Mouse (Mus musculus): Measurements from ENCODE around the gene Atf6. TPM values are rescaled to one million over a fixed set of nuclear protein-coding genes. Genes with fewer than 3 reads are reported as not detected.

The Atf6 gene
- total RNA-seq, 1 experiment from 2014 or later: 25.2 TPM

DNA sequence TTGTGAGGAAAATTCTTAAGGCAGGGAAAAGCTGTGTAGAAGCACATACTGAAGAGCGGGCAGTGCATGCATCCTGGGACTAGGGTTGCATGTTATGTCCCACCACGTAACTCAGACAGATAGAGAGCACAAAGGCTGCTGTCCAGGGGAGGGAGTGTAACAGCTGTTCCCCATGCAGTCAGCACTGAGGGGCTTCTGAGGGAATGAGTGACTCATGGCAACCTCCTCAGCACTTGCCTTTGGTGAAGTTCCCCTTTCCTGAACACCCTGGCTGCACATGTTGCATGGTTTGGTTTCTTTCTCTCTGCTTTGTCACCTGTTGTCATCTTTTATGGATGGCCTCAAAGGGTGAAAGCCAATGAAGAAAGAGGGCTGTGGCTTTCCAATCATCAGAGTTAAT is 165.3 kb downstream of the Atf6 start:
- peak; percentile 84 to 88 for ATAC-seq (replicated peaks in 1 of 2; ENCODE audit: insufficient read depth in 1 of 2, low FRiP score in 2 of 2, low TSS enrichment in 1 of 2, low read depth in 1 of 2, poor library complexity in 2 of 2, severe bottlenecking in 2 of 2)

DNA sequence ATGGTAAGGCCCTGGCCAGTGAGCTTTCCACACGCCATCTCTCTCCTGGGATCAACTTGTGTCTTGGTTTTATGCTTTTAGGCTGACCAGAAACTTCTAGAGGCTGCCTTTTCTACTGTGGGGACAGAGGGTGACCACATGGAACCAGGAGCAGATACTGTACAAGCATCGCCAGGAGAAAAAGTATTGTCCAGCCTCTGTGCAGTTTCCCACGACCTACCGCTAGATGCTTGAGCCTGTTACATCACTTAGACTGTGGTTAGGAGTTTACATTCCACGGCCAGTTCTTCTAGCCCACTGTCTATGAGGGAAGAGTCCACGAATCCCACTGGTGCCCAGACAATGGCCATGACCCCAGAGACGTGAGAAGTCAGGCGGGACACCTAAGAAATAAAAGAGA is 166.0 kb downstream of the Atf6 start:
- no peak for ATAC-seq (replicated peaks in 1 of 2; ENCODE audit: insufficient read depth in 1 of 2, low FRiP score in 2 of 2, low TSS enrichment in 1 of 2, low read depth in 1 of 2, poor library complexity in 2 of 2, severe bottlenecking in 2 of 2)

DNA sequence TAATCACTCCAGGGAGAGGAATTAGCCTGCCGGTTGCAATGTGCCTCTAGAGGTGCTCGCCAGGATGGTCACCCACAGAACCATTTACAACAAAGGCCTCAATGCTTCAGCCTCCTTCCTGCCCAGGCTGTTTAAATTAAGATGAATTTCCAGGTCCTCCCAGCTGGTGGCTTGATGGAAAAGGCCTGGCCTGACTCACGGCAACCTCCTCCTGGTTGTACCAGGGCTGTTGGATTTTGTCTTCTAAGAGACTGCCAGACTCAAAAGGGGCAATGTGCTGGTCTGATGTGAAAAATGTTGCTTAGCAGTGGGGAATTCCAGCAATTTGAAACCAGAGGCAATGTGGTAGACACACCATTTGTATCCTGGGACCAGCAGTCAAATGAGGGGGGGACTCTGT is 166.4 kb downstream of the Atf6 start:
- ATAC-seq (replicated peaks in 1 of 2; ENCODE audit: insufficient read depth in 1 of 2, low FRiP score in 2 of 2, low TSS enrichment in 1 of 2, low read depth in 1 of 2, poor library complexity in 2 of 2, severe bottlenecking in 2 of 2): no peak

DNA sequence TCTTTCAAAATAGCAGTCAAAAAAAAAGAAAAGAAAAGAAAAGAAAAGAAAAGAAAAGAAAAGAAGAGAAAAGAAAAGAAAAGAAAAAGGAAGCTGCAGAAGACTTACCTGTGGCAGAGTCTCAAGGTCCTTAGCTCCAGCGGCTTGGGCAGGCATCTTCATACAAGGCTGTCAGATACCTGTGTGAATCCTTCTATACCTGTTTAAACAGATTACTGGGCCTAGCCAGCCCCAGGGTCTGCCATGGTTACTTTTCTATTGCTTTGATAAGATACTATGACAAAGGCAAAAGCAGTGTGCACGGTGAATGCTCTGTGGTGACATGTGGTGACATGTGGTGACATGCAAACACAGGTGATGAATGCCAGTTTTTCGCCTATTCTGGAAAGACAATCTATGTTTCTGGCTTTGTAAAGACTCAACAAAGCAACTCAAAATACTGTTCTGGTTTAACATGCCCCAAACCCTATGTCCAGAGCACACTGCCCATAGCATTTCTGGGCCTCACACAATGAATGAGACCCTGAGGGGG is 167.0 kb downstream of the Atf6 start:
- ATAC-seq (replicated peaks in 1 of 2; ENCODE audit: insufficient read depth in 1 of 2, low FRiP score in 2 of 2, low TSS enrichment in 1 of 2, low read depth in 1 of 2, poor library complexity in 2 of 2, severe bottlenecking in 2 of 2): no peak

DNA sequence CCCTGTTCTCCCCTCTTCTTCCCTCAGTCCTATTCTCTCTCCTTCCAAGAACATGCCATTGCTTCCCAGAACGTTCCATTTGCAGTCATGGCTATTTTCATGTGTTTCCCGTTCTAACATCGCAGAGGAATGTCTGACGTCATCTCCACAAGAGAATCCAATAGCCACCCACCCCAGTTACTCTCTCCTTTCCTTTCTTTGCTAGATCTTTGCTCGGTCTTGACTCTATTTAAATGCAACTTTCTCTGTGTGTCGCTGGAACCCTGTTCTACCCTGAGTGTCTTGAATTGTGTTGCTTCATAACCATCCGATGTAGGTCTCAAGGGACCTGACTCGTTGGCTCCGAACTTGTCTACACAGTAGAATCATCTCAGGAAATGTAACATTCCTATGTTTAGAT is 168.0 kb downstream of the Atf6 start:
- ATAC-seq (replicated peaks in 1 of 2; ENCODE audit: insufficient read depth in 1 of 2, low FRiP score in 2 of 2, low TSS enrichment in 1 of 2, low read depth in 1 of 2, poor library complexity in 2 of 2, severe bottlenecking in 2 of 2): no peak

DNA sequence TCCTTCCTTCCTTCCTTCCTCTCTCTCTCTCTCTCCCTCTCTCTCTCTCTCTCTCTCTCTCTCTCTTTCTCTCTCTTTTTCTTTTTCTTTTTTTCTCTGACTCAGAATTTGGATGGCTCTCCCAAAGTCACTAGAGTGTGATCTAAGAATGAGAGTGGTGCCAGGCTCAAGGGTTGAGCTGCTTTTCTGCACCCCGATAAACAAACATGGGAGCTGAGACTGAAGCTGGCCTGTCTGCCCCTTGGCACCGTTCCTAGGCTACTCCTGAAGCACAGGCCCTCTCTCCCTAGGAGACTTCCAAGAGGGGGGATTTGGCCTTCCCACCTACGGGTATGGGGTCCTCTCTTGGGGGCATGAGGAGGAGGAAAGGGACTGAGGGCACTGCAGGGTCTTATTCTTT is 168.8 kb downstream of the Atf6 start:
- no peak for ATAC-seq (replicated peaks in 1 of 2; ENCODE audit: insufficient read depth in 1 of 2, low FRiP score in 2 of 2, low TSS enrichment in 1 of 2, low read depth in 1 of 2, poor library complexity in 2 of 2, severe bottlenecking in 2 of 2)

DNA sequence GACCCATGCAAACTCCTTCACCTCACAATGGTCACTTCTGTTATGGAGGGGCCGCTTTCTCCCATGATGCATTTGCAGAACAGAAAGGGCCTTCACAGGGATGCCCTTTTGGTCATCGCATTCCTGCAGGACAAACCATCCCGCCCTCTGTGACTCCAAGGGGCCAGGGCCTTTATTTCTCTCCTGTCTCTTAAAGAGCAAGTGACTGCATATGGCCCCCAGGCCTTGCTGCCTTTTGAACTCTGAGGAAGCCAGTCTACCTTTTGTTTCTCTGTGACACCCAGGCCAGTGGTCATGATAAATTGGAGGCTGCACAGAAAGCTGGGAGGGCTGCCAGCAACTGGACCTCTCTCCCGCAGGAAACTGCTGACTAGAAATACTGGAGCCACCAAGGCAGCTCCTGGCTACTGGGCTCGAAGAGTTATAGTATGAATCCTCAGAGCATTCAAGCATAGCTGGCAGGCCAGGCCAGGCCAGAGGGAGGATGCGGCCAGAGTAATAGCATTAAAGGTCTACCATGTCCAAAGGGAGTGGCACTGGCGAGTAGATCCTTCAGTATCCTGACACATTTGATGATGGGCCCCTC is 169.7 kb downstream of the Atf6 start:
- no peak for ATAC-seq (replicated peaks in 1 of 2; ENCODE audit: insufficient read depth in 1 of 2, low FRiP score in 2 of 2, low TSS enrichment in 1 of 2, low read depth in 1 of 2, poor library complexity in 2 of 2, severe bottlenecking in 2 of 2)

DNA sequence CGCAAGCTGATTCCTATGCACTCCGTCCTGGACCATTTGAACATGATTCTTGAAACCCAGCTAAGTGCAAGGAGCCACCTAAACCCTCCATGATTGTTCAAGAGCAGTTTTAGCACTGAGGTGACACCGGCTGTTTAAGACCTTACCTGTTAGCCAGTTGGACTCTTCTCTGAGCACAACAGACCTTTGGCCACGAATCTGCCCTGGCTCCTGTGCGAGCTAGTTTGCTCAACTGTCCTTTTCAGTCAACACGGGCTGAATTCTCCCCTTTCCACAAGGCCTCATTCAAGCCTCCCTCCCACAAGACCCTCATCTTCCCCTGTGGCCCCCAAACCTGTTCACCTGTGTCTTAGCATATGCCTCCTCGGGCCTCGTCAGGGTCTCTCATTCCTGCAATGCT is 170.6 kb downstream of the Atf6 start:
- no peak for ATAC-seq (replicated peaks in 1 of 2; ENCODE audit: insufficient read depth in 1 of 2, low FRiP score in 2 of 2, low TSS enrichment in 1 of 2, low read depth in 1 of 2, poor library complexity in 2 of 2, severe bottlenecking in 2 of 2)

DNA sequence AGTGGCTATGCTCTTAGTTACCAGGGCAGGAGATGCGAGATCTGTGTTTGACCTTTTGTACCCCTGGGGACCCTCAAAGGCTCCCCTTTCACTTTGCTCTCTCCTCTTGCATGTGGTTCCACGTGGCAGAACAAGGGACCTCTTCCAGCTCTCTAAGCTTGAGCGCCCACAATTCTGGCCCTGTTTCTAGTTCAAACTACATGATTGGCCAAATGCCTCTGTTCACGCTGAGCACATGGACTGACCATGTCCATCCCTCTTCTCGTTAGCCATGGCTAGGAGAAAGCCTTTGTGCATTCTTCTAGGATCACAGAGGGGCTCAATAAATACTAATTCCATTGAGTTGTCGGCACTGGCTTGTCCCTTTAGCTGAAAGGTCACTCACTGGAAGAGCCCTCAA is 172.2 kb downstream of the Atf6 start:
- ATAC-seq (replicated peaks in 1 of 2; ENCODE audit: insufficient read depth in 1 of 2, low FRiP score in 2 of 2, low TSS enrichment in 1 of 2, low read depth in 1 of 2, poor library complexity in 2 of 2, severe bottlenecking in 2 of 2): no peak

DNA sequence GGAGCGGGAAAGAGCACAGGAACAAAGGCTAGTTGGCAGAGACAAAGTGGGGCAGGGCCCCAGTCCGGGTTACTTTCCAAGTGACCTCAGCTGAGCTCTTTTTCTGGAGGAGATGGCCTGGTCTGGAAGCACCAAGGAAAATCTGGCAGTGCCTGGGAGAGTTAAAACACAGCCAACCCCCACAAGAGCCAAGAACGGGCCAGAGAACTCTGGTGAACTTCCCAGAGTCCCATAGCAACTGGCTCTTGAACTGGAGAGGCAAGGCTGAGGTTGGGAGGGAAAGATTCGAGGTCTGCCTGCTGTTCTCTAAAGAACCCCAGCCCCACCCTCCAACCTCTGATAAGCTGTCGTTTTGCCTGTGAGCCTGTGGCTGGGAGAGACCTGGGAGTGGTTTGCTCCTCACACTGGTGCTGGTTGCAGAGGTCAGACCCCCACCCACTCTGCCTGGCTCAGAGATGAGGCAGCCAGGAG is 172.7 kb downstream of the Atf6 start:
- ATAC-seq (replicated peaks in 1 of 2; ENCODE audit: insufficient read depth in 1 of 2, low FRiP score in 2 of 2, low TSS enrichment in 1 of 2, low read depth in 1 of 2, poor library complexity in 2 of 2, severe bottlenecking in 2 of 2): no peak

DNA sequence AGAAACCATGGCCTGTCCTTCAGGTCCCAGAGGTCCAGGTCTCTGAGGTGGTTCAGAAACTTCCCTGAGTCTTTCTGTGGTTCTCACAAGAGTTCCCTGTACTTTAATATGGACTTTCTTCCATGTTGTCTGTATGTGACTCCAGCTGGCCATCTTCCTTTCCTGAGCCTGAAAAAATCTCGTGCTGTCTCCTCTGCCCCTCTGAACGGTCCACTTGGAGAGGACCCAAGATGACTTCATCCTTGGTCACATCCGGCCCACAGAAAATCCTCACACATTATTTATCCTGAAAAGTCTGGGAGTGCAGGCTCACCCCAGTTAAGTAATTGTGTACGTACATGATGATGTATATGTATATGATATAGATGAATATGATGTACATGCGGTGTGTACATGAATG is 176.3 kb downstream of the Atf6 start:
- ATAC-seq (replicated peaks in 1 of 2; ENCODE audit: insufficient read depth in 1 of 2, low FRiP score in 2 of 2, low TSS enrichment in 1 of 2, low read depth in 1 of 2, poor library complexity in 2 of 2, severe bottlenecking in 2 of 2): no peak

DNA sequence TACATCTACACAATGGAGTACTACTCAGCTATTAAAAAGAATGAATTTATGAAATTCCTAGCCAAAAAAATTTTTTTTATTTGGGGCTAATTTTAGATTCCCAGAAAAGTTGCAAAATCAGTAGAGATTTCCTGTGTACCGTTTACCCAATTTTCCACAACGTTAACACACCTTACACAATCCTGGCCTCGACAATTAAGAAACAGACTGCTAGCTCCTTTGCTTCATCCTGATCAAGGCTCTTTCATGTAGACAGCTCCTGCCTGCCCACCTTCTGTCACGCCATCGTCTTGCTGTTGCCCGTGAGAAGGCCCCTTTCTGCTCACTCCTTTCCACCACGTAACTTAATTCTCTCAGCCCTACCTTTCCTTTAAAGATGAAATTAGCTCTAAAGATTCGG is 177.8 kb downstream of the Atf6 start:
- ATAC-seq (replicated peaks in 1 of 2; ENCODE audit: insufficient read depth in 1 of 2, low FRiP score in 2 of 2, low TSS enrichment in 1 of 2, low read depth in 1 of 2, poor library complexity in 2 of 2, severe bottlenecking in 2 of 2): no peak; a peak in 1 of 4 replicates

DNA sequence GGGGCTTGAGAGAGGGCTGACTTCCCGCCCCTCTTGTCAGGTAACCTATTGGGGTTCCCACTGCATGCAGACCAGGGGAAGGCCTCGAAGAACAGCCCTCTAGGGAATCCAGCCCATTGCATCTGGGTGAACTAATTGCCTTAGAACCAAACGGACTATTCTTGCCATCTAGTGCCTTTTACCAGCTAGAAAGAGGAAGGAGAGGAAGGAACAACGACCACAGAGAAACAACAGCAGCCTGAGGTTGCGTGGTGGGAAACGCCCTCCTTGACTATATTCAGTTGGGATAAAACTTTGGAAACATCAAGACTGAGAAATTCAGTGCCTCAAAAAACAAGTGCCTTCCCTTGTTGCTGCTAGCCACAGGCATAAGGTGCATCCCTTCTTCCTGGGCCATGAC is 183.7 kb downstream of the Atf6 start:
- ATAC-seq (replicated peaks in 1 of 2; ENCODE audit: insufficient read depth in 1 of 2, low FRiP score in 2 of 2, low TSS enrichment in 1 of 2, low read depth in 1 of 2, poor library complexity in 2 of 2, severe bottlenecking in 2 of 2): peak; percentile 67 to 88; a peak in 3 of 4 replicates

DNA sequence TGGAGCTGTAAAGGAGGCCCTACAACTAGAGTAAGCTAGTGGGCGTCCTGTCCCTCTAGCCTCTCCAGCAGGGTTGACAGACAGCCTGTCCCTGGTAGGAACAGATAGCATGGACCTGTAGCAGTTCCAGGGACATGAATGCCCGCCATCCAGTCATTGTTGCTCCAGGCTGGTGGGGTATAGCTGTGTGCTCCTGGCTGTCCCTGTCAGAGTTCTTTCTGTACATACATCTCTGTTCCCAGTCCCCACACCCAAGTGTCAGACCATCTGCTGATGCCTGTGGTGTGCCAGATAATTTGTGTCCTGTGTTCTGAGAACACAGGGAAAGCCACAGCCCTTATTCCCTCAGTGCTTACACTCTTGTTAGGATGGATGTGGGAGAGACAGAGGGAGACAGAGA is 187.9 kb downstream of the Atf6 start:
- no peak for ATAC-seq (replicated peaks in 1 of 2; ENCODE audit: insufficient read depth in 1 of 2, low FRiP score in 2 of 2, low TSS enrichment in 1 of 2, low read depth in 1 of 2, poor library complexity in 2 of 2, severe bottlenecking in 2 of 2)

DNA sequence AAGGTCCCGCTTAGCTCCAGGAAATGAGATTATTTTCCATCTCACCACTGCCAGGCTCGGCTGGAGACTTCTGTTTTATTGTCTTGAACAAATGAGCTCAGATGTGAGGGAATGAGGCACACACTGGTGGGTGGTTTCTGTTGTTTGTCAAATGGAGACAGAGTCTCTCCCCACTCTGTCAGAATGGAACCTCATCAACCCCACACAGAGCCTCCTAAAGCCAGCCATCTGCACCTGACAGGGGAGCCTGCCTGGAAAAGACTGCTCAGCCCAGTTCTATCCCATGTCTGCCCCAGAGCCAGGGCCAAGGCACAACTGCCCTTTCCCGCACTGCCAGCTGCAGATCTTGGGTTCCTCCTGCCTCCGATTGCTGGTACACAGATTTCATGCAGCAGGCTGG is 188.7 kb downstream of the Atf6 start:
- no peak for ATAC-seq (replicated peaks in 1 of 2; ENCODE audit: insufficient read depth in 1 of 2, low FRiP score in 2 of 2, low TSS enrichment in 1 of 2, low read depth in 1 of 2, poor library complexity in 2 of 2, severe bottlenecking in 2 of 2)

DNA sequence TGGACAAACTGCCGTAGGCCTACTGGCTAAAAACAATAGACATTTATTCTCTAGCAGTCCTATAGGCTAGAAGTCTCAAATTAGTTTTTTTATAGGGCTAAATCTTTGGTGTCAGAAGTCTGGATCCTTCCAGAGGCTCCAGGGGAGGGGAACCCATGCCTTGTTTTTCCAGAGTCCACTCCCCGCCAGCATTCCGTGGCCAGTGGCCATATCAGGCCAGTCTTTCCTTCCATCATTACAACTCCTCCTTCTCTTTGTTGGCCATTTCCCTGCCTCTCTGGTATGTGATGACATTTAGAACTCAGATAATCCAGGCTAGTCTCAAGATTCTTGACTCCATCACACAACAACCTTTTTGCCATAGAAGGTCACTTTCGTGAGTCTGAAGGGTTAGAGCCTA is 189.9 kb downstream of the Atf6 start:
- ATAC-seq (replicated peaks in 1 of 2; ENCODE audit: insufficient read depth in 1 of 2, low FRiP score in 2 of 2, low TSS enrichment in 1 of 2, low read depth in 1 of 2, poor library complexity in 2 of 2, severe bottlenecking in 2 of 2): no peak

DNA sequence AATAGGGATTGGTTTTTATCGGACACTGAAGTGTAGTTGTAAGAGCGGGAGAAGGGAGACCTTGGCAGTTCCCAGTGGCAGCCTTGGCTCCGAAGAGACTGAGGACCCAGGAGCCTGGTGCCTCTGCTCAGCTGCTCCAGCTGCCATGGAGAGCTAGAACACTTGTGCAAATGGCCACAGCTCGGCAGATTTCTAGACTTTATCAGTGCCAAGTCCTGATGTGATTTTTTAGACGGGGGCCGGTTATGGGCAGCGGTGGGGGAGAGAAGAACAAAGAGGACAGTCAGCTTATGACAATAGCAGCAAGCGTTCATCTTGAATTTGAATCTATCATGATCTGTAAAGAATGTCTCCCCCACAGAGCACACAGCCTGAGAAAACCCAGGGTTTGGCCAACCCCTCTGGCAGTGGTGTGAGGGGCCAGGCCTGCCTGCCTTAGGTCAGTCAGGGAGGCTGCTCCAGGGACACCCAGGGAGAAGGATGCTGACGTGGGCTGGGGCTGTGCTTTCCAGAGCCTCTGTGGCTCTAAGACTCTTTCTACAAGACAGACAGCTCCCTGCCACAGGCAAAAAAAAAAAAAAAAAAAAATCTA is 193.3 kb downstream of the Atf6 start:
- no peak for ATAC-seq (replicated peaks in 1 of 2; ENCODE audit: insufficient read depth in 1 of 2, low FRiP score in 2 of 2, low TSS enrichment in 1 of 2, low read depth in 1 of 2, poor library complexity in 2 of 2, severe bottlenecking in 2 of 2)

DNA sequence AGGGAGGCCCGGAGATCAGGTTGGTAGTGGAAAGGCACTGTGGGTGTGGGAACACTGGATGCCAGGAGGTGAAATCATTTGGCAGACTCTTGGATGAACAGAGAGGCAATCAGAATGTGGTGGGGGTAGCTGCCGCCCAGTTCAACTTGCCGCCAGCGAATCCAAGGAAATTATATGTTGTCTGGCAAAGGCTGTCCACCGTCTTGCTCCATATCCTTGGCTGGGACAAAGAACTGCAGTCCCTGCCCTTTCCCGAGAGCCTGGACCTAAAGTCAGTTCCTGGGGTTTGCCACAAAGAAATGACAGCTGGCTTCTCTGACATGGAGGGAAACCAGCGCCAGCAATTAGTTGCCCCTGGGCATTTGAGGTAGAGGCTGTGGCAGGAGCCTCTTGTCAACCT is 202.4 kb downstream of the Atf6 start:
- ATAC-seq (replicated peaks in 1 of 2; ENCODE audit: insufficient read depth in 1 of 2, low FRiP score in 2 of 2, low TSS enrichment in 1 of 2, low read depth in 1 of 2, poor library complexity in 2 of 2, severe bottlenecking in 2 of 2): no peak

DNA sequence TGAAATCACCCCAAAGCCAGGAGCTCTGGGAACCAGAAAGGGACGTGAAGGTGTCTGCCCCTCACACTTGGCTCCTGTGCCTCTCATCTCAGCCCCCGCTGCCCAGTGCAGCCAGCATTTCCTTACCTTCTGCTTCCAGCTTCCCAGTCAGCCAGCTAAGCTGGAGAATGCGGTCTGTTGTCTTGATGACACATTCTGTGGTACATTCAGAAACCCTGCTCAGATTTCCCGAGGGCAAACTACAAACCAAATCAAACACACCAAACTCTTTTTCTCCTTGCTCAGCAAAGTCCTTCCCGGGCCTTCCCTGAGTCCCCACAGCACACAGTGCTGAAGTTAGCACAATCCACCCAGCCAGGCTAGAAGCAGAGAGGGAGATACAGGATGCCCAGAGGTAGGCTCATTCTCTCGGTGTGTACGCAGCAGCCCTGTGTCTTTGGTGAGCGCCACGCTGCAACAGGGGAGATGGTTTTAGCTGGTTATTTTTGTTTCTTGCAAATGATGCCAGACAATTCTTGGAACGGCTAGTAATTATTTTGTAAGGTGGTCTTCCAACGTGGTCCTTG is 202.9 kb downstream of the Atf6 start:
- ATAC-seq (replicated peaks in 1 of 2; ENCODE audit: insufficient read depth in 1 of 2, low FRiP score in 2 of 2, low TSS enrichment in 1 of 2, low read depth in 1 of 2, poor library complexity in 2 of 2, severe bottlenecking in 2 of 2): no peak

Data from hematopoietic stem cell, adult 5-6 weeks (primary cell).